Mouse (Mus musculus): ENCODE results near the gene Btbd8. TPM values are rescaled to one million over a fixed set of nuclear protein-coding genes. Genes with fewer than 3 reads are reported as not detected.

Gene Btbd8
- polyA plus RNA-seq, 1 experiment, result 17.2 TPM

GRCm38 (mm10) chr5:107515453-107515852 is 77.7 kb downstream of the Btbd8 start:
- TF ChIP-seq CTCF (IDR thresholded peaks at IDR 0.05; ENCODE audit: low read depth, low read length), result no peak
- TF ChIP-seq POLR2A (IDR thresholded peaks at IDR 0.05; ENCODE audit: insufficient read depth, low read length), result no peak
- TF ChIP-seq EP300 (IDR thresholded peaks at IDR 0.05; ENCODE audit: insufficient read depth, low read depth, low read length), result no peak
- no peak overlapping the region for H3K9ac ChIP-seq (ENCODE audit: low read depth, poor library complexity, severe bottlenecking)
- H3K9me3 ChIP-seq (replicated peaks; ENCODE audit: control insufficient read depth, insufficient read depth, low read length, poor library complexity, severe bottlenecking), result no peaks in the 10 kb centered on the region
- H3K36me3 ChIP-seq (ENCODE audit: control insufficient read depth, insufficient read depth, low read length, poor library complexity, severe bottlenecking), result no peaks in the 10 kb centered on the region
- H3K4me3 ChIP-seq (ENCODE audit: low read depth, low read length), result no peak overlapping the region
- H3K27ac ChIP-seq (ENCODE audit: insufficient read depth, low read length), result no peak overlapping the region
- H3K27me3 ChIP-seq (ENCODE audit: control insufficient read depth, insufficient read depth, low read length, poor library complexity, severe bottlenecking), result no peaks in the 10 kb centered on the region
- no peaks in the 10 kb centered on the region for H3K4me1 ChIP-seq (ENCODE audit: control insufficient read depth, insufficient read depth, low read length)

- no peak for TF ChIP-seq CTCF (IDR thresholded peaks at IDR 0.05; ENCODE audit: low read depth, low read length)
- no peak for TF ChIP-seq POLR2A (IDR thresholded peaks at IDR 0.05; ENCODE audit: insufficient read depth, low read length)
- no peak for TF ChIP-seq EP300 (IDR thresholded peaks at IDR 0.05; ENCODE audit: insufficient read depth, low read depth, low read length)
- no peaks in the 10 kb centered on the region for H3K9me3 ChIP-seq (replicated peaks; ENCODE audit: control insufficient read depth, insufficient read depth, low read length, poor library complexity, severe bottlenecking)
- no peaks in the 10 kb centered on the region for H3K27me3 ChIP-seq (ENCODE audit: control insufficient read depth, insufficient read depth, low read length, poor library complexity, severe bottlenecking)
- H3K27ac ChIP-seq (ENCODE audit: insufficient read depth, low read length), result no peak overlapping the region
- H3K36me3 ChIP-seq (ENCODE audit: control insufficient read depth, insufficient read depth, low read length, poor library complexity, severe bottlenecking), result no peaks in the 10 kb centered on the region
- no peak overlapping the region for H3K4me3 ChIP-seq (ENCODE audit: low read depth, low read length)
- H3K9ac ChIP-seq (ENCODE audit: low read depth, poor library complexity, severe bottlenecking), result no peak overlapping the region
- H3K4me1 ChIP-seq (ENCODE audit: control insufficient read depth, insufficient read depth, low read length), result no peaks in the 10 kb centered on the region
Observed at GRCm38 (mm10) chr5:107516087-107516486, 78.3 kb downstream of the Btbd8 start.

GRCm38 (mm10) chr5:107518602-107519001 is 80.8 kb downstream of the Btbd8 start:
- no peak overlapping the region for H3K4me3 ChIP-seq (ENCODE audit: low read depth, low read length)
- no peaks in the 10 kb centered on the region for H3K4me1 ChIP-seq (ENCODE audit: control insufficient read depth, insufficient read depth, low read length)
- no peak overlapping the region for H3K9ac ChIP-seq (ENCODE audit: low read depth, poor library complexity, severe bottlenecking)
- no peaks in the 10 kb centered on the region for H3K36me3 ChIP-seq (ENCODE audit: control insufficient read depth, insufficient read depth, low read length, poor library complexity, severe bottlenecking)
- TF ChIP-seq EP300 (IDR thresholded peaks at IDR 0.05; ENCODE audit: insufficient read depth, low read depth, low read length) (no peak), POLR2A (IDR thresholded peaks at IDR 0.05; ENCODE audit: insufficient read depth, low read length) (no peak), CTCF (IDR thresholded peaks at IDR 0.05; ENCODE audit: low read depth, low read length) (no peak)
- no peaks in the 10 kb centered on the region for H3K9me3 ChIP-seq (replicated peaks; ENCODE audit: control insufficient read depth, insufficient read depth, low read length, poor library complexity, severe bottlenecking)
- no peak overlapping the region for H3K27ac ChIP-seq (ENCODE audit: insufficient read depth, low read length)
- H3K27me3 ChIP-seq (ENCODE audit: control insufficient read depth, insufficient read depth, low read length, poor library complexity, severe bottlenecking), result no peaks in the 10 kb centered on the region

GRCm38 (mm10) chr5:107521386-107521785 is 83.6 kb downstream of the Btbd8 start:
- H3K9me3 ChIP-seq (replicated peaks; ENCODE audit: control insufficient read depth, insufficient read depth, low read length, poor library complexity, severe bottlenecking), result no peaks in the 10 kb centered on the region
- no peak overlapping the region for H3K27ac ChIP-seq (ENCODE audit: insufficient read depth, low read length)
- TF ChIP-seq CTCF (IDR thresholded peaks at IDR 0.05; ENCODE audit: low read depth, low read length) (no peak), EP300 (IDR thresholded peaks at IDR 0.05; ENCODE audit: insufficient read depth, low read depth, low read length) (no peak), POLR2A (IDR thresholded peaks at IDR 0.05; ENCODE audit: insufficient read depth, low read length) (no peak)
- H3K4me3 ChIP-seq (ENCODE audit: low read depth, low read length), result no peak overlapping the region
- no peaks in the 10 kb centered on the region for H3K4me1 ChIP-seq (ENCODE audit: control insufficient read depth, insufficient read depth, low read length)
- H3K36me3 ChIP-seq (ENCODE audit: control insufficient read depth, insufficient read depth, low read length, poor library complexity, severe bottlenecking), result no peaks in the 10 kb centered on the region
- H3K27me3 ChIP-seq (ENCODE audit: control insufficient read depth, insufficient read depth, low read length, poor library complexity, severe bottlenecking), result no peaks in the 10 kb centered on the region
- no peak overlapping the region for H3K9ac ChIP-seq (ENCODE audit: low read depth, poor library complexity, severe bottlenecking)

- Histone ChIP-seq H3K9ac (ENCODE audit: low read depth, poor library complexity, severe bottlenecking) (no peak overlapping the region), H3K4me1 (ENCODE audit: control insufficient read depth, insufficient read depth, low read length) (no peaks in the 10 kb centered on the region), H3K4me3 (ENCODE audit: low read depth, low read length) (no peak overlapping the region), H3K27ac (ENCODE audit: insufficient read depth, low read length) (no peak overlapping the region), H3K27me3 (ENCODE audit: control insufficient read depth, insufficient read depth, low read length, poor library complexity, severe bottlenecking) (no peaks in the 10 kb centered on the region; the same call in 1 of the 2 replicates), H3K36me3 (ENCODE audit: control insufficient read depth, insufficient read depth, low read length, poor library complexity, severe bottlenecking) (no peaks in the 10 kb centered on the region), H3K9me3 (replicated peaks; ENCODE audit: control insufficient read depth, insufficient read depth, low read length, poor library complexity, severe bottlenecking) (no peaks in the 10 kb centered on the region)
- no peak for TF ChIP-seq EP300 (IDR thresholded peaks at IDR 0.05; ENCODE audit: insufficient read depth, low read depth, low read length)
- no peak for TF ChIP-seq POLR2A (IDR thresholded peaks at IDR 0.05; ENCODE audit: insufficient read depth, low read length)
- TF ChIP-seq CTCF (IDR thresholded peaks at IDR 0.05; ENCODE audit: low read depth, low read length), result no peak
Observed at GRCm38 (mm10) chr5:107521897-107522296, 84.1 kb downstream of the Btbd8 start.

GRCm38 (mm10) chr5:107524281-107524680 is 86.5 kb downstream of the Btbd8 start:
- Histone ChIP-seq H3K27me3 (ENCODE audit: control insufficient read depth, insufficient read depth, low read length, poor library complexity, severe bottlenecking) (no peaks in the 10 kb centered on the region; the same call in 1 of the 2 replicates), H3K4me3 (ENCODE audit: low read depth, low read length) (no peak overlapping the region), H3K9ac (ENCODE audit: low read depth, poor library complexity, severe bottlenecking) (no peak overlapping the region), H3K36me3 (ENCODE audit: control insufficient read depth, insufficient read depth, low read length, poor library complexity, severe bottlenecking) (no peaks in the 10 kb centered on the region), H3K4me1 (ENCODE audit: control insufficient read depth, insufficient read depth, low read length) (no peaks in the 10 kb centered on the region), H3K9me3 (replicated peaks; ENCODE audit: control insufficient read depth, insufficient read depth, low read length, poor library complexity, severe bottlenecking) (no peaks in the 10 kb centered on the region), H3K27ac (ENCODE audit: insufficient read depth, low read length) (no peak overlapping the region)
- TF ChIP-seq EP300 (IDR thresholded peaks at IDR 0.05; ENCODE audit: insufficient read depth, low read depth, low read length) (no peak), POLR2A (IDR thresholded peaks at IDR 0.05; ENCODE audit: insufficient read depth, low read length) (no peak)
